21 mouse cellular contexts compared by ENCODE assay signal in genomic region chr6:55549211-55549610, GRCm38 (mm10).
A peak's percentile ranks its signal among the peaks of the same experiment; 100 is the strongest.
DNase-seq lines count a peak whose midpoint lies in the region; ATAC-seq lines count a peak whose summit lies in the region.
"Had no signal": no experiment of that assay in that cellular context is flagged by ENCODE, and none has a peak within 500 bp of the region (broad histone marks: within the 10 kb centered on the region; RNA-seq: fewer than 3 reads in every experiment).

No protein-coding gene starts in this region.

- ATAC-seq in megakaryocyte progenitor cell, adult 5-6 weeks (replicated peaks; ENCODE audit: poor library complexity) = no peak
- ATAC-seq: CD4-positive, CD25-positive, alpha-beta regulatory T cell, adult 4 months; forebrain, embryonic 15.5 days; hindbrain, postnatal 0 days had no signal

- peak; percentile 28 for DNase-seq in layer of hippocampus, adult 9-11 months
- no peak for DNase-seq in layer of hippocampus, postnatal 36 days
- DNase-seq in right cerebral cortex, adult 2 months (ENCODE audit: low spot score in 2 of 2) = peak; percentile 51 to 54
- DNase-seq in right cerebral cortex, postnatal 4 days = no peak
- DNase-seq in right cerebral cortex, postnatal 36 days (ENCODE audit: low spot score in 2 of 2) = peak; percentile 26 to 35
- DNase-seq: adrenal gland, adult 2 months; adrenal gland, postnatal 14 days; cerebellum, adult 11-12 months; cerebellum, adult 8-10 months; cerebellum, postnatal 10 days; cerebellum, postnatal 36 days; embryo, embryonic 11 days; gastrocnemius, adult 2 months; gastrocnemius, postnatal 14 days; heart, adult 18-20 months; heart, postnatal 14 days; heart, postnatal 4 days had no signal

Comparison
In these comparisons a context has a peak if more than half of its experiments do, and no peak if none do; other contexts are left out.
1. DNase-seq: peak in layer of hippocampus, adult 9-11 months (single experiment), right cerebral cortex, adult 2 months (2 of 2) and right cerebral cortex, postnatal 36 days (2 of 2); none in layer of hippocampus, postnatal 36 days (0 of 2) and right cerebral cortex, postnatal 4 days (single experiment).